Mouse (Mus musculus): ENCODE results near the gene Gab3.

DNA sequence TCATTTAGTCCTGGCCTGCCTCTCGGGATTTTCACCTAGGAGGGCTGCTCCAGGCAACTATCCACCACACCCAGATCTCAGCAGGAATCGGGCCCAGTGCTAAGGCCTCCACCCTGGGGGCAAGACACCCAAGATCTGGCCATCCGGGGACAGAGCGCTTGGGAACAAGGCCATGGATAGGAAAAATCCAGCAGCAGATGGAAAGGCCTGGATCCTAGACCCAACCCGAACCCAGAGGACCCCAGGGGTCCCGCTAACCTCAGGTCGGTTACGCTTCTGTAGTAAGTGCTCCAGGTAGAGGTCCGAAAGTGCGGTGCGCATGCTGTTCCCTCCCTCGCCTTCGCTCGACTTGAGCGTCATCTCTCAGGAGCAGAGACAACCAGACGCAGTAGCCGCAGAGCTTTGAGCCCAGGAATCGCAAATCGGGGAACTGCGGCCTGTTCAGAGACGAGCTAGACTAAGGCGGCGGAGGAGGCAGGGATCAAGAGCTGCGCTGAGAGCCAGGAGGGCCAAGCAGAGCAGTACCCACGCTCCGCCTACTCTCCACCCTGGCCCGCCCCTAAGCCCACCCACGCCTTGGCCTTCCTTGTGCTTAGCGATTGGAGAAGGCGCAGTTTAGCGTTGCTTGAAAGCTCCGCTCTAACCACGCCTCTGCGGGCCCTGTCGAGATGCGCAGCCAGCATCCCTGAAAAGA, 45.4 kb upstream of the Gab3 start, which contains the start of gene Mpp1:
- TF ChIP-seq CTCF (conservative IDR thresholded peaks at IDR 0.05; ENCODE audit: insufficient read depth, insufficient read length, low read depth, low read length) (no peak), POLR2A (IDR thresholded peaks at IDR 0.05; ENCODE audit: low read depth, low read length) (peak; percentile 90)
